Mouse (Mus musculus): ENCODE data around the gene Zc3h7b.

DNA sequence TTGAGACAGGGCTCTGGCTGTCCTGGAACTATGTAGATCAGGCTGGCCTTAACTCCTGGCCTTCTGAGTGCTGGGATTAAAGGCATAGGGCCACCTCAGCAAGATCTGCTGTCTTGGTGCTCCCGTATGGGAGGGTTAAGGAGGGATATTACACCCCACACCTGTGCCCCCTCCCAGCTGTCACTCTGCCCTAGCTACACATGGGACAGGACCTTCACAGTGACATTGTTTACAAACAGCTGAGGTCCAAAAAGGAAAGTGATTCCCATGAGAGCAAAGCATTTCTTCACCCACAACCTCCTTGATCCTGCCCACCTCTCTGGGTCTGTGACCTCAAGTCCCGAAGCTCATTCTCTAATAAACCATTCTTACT is 84.3 kb downstream of the Zc3h7b start:
- TF ChIP-seq CTCF (IDR thresholded peaks at IDR 0.05; ENCODE audit: low read depth) (no peak), EP300 (IDR thresholded peaks at IDR 0.05; ENCODE audit: low read depth) (no peak)
